Mouse (Mus musculus): ENCODE measurements around the gene Ptpre. TPM values are rescaled to one million over a fixed set of nuclear protein-coding genes. Genes with fewer than 3 reads are reported as not detected.

Ptpre gene
- polyA plus RNA-seq, 1 experiment from 2014 or later = 4.7 TPM

GRCm38 (mm10) chr7:135624854-135625253 is 87.6 kb downstream of the Ptpre start:
- ATAC-seq = no peak
- 80% methylated on average over 3 of the region's 3 CpGs for WGBS

DNA sequence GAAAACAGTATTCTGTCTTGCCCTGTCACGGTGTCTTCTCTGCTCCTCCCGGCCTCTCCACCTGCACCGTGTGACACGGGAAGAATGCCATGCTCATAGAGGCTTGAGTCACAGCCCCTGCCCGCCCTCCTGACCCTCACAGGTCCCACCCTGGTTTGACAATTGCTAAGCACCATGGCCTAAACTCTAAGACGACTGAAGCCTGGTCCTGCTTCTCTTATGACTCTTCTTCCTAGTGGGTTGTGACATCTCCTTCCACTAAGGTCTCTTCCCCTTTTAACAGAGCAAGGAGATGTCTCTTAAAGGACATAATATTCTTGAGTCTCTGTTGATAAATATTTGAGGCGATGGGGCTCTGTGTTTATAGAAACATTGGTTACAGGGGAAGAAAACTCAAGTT is 91.1 kb downstream of the Ptpre start:
- Histone ChIP-seq H3K4me1 (replicated peaks; ENCODE audit: control insufficient read depth, insufficient read depth, low read length) (no peaks in the 10 kb centered on the region), H3K4me3 (ENCODE audit: low read depth, low read length) (no peak overlapping the region), H3K9ac (ENCODE audit: low read depth, low read length) (no peak overlapping the region), H3K9me3 (ENCODE audit: control insufficient read depth) (no peaks in the 10 kb centered on the region), H3K4me2 (replicated peaks; ENCODE audit: low read depth) (no peak overlapping the region), H3K27me3 (replicated peaks; ENCODE audit: control insufficient read depth, insufficient read depth, low read length) (no peaks in the 10 kb centered on the region), H3K27ac (ENCODE audit: low read depth, low read length) (no peak overlapping the region), H3K36me3 (ENCODE audit: control insufficient read depth, insufficient read depth) (no peaks in the 10 kb centered on the region)
- TF ChIP-seq CTCF (IDR thresholded peaks at IDR 0.05; ENCODE audit: low read depth) = no peak
- no peak for ATAC-seq
- WGBS = 68% methylated on average over 7 of the region's 7 CpGs

More at GRCm38 (mm10) chr7:135624854-135625253, 87.6 kb downstream of the Ptpre start:
- Histone ChIP-seq H3K4me3 (ENCODE audit: low read depth, low read length) (no peak overlapping the region), H3K36me3 (ENCODE audit: control insufficient read depth, insufficient read depth) (no peaks in the 10 kb centered on the region), H3K4me1 (replicated peaks; ENCODE audit: control insufficient read depth, insufficient read depth, low read length) (no peaks in the 10 kb centered on the region), H3K27me3 (replicated peaks; ENCODE audit: control insufficient read depth, insufficient read depth, low read length) (no peaks in the 10 kb centered on the region), H3K9ac (ENCODE audit: low read depth, low read length) (no peak overlapping the region), H3K27ac (ENCODE audit: low read depth, low read length) (no peak overlapping the region), H3K9me3 (ENCODE audit: control insufficient read depth) (no peaks in the 10 kb centered on the region), H3K4me2 (replicated peaks; ENCODE audit: low read depth) (no peak overlapping the region)
- peak; percentile 76 for TF ChIP-seq CTCF (IDR thresholded peaks at IDR 0.05; ENCODE audit: low read depth)

DNA sequence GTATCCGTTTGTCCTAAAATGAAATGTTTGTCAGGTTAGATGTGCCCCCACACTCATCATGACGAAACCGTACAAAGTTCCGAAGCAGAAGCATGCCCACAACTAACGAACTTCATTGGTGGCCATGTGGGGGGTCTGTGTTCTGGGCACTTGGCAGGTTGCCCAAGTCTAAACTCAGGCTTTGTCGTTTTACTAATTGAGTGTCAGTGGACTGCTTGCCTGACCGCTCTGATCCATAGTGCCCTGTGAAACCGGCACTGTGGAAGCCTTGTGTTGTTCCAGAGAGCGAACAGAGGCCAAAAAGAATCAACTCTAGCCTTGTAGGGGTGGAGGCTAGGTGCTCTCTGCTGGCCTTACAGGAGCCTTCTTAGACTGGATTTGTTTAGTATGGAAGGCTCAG is 91.7 kb downstream of the Ptpre start:
- Histone ChIP-seq H3K27ac (ENCODE audit: low read depth, low read length) (no peak overlapping the region), H3K4me1 (replicated peaks; ENCODE audit: control insufficient read depth, insufficient read depth, low read length) (no peaks in the 10 kb centered on the region), H3K9me3 (ENCODE audit: control insufficient read depth) (no peaks in the 10 kb centered on the region), H3K9ac (ENCODE audit: low read depth, low read length) (no peak overlapping the region), H3K4me3 (ENCODE audit: low read depth, low read length) (no peak overlapping the region), H3K36me3 (ENCODE audit: control insufficient read depth, insufficient read depth) (no peaks in the 10 kb centered on the region), H3K27me3 (replicated peaks; ENCODE audit: control insufficient read depth, insufficient read depth, low read length) (no peaks in the 10 kb centered on the region), H3K4me2 (replicated peaks; ENCODE audit: low read depth) (no peak overlapping the region)
- WGBS = 63% methylated on average over 9 of the region's 9 CpGs
- no peak for ATAC-seq
- TF ChIP-seq CTCF (IDR thresholded peaks at IDR 0.05; ENCODE audit: low read depth) = no peak

DNA sequence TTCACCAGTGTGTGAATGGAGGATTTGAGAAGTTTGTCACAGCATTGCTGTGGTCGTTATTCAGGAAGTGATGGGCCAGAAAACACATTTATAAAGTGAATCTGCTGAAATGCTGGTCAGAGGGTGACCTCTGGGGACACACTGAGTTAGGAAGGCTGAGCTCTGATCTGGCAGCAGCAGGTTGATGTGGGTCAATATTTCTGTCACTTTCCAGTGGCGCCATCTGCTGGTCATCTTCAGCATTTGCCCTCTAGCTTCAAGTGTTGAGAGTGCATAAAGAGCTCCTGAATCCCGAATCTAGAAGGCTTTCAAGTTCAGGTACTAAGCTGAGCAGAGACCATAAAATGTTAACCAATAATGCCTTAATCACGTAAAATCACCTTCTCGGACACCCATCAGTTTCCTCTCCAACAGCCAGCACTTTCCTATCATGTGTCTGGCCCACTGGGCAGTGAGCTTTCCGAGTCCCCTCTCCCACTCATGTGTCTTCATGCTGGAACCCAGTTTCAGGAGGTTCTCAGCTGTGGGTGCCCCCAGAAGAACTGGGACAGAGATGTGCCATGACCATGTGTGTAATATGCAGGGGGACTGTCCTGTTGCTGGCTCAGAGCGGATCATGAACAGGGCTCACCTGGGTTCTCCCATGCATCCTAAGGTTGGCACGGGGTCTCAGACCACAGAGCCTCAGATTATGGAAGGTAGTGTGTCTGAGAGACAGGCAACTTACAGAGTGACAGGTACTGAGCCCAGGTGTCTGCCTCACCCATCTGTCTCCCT is 94.7 kb downstream of the Ptpre start:
- 51% methylated on average over 8 of the region's 8 CpGs for WGBS
- Histone ChIP-seq H3K9me3 (ENCODE audit: control insufficient read depth) (no peaks in the 10 kb centered on the region), H3K4me2 (replicated peaks; ENCODE audit: low read depth) (no peak overlapping the region), H3K4me1 (replicated peaks; ENCODE audit: control insufficient read depth, insufficient read depth, low read length) (no peaks in the 10 kb centered on the region), H3K27ac (ENCODE audit: low read depth, low read length) (no peak overlapping the region), H3K9ac (ENCODE audit: low read depth, low read length) (no peak overlapping the region), H3K4me3 (ENCODE audit: low read depth, low read length) (no peak overlapping the region), H3K36me3 (ENCODE audit: control insufficient read depth, insufficient read depth) (no peaks in the 10 kb centered on the region), H3K27me3 (replicated peaks; ENCODE audit: control insufficient read depth, insufficient read depth, low read length) (no peaks in the 10 kb centered on the region)
- TF ChIP-seq CTCF (IDR thresholded peaks at IDR 0.05; ENCODE audit: low read depth) = peak; percentile 93
- peak; percentile 47 for ATAC-seq

DNA sequence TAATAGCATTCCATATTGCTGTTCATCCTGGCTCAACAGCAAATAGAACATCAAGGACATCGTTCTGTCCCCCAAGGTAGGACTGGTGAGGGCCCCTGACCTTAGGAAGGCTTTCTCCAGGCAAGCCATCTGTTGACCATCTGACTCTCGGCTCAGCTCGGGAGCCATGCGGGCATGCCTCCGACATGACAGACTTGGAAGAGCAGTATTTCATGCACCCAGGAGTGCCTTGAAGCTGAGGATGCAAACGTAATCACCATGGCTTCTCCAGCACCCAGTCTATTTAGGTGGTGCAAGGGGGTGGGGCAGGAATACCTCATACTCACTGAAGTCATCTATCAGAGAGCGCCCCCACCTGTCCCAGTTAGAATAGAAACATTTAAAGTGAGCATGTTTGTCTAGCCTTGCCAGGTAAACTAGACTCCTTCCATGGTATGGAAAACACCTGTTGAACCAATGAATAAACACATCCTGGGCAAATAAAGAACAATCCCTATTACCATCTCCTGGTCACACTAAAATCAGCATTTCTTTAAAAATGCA is 95.5 kb downstream of the Ptpre start:
- no peak for ATAC-seq
- Histone ChIP-seq H3K9me3 (ENCODE audit: control insufficient read depth) (no peaks in the 10 kb centered on the region), H3K4me3 (ENCODE audit: low read depth, low read length) (no peak overlapping the region), H3K27me3 (replicated peaks; ENCODE audit: control insufficient read depth, insufficient read depth, low read length) (no peaks in the 10 kb centered on the region), H3K4me1 (replicated peaks; ENCODE audit: control insufficient read depth, insufficient read depth, low read length) (no peaks in the 10 kb centered on the region), H3K27ac (ENCODE audit: low read depth, low read length) (no peak overlapping the region), H3K9ac (ENCODE audit: low read depth, low read length) (no peak overlapping the region), H3K4me2 (replicated peaks; ENCODE audit: low read depth) (no peak overlapping the region), H3K36me3 (ENCODE audit: control insufficient read depth, insufficient read depth) (no peaks in the 10 kb centered on the region)
- 78% methylated on average over 7 of the region's 7 CpGs for WGBS
- 0 out of 2 replicates have a peak, but pooled peaks have one; percentile 24 for TF ChIP-seq CTCF (IDR thresholded peaks at IDR 0.05; ENCODE audit: low read depth)

GRCm38 (mm10) chr7:135634851-135635624 is 97.8 kb downstream of the Ptpre start:
- no peak for ATAC-seq
- Histone ChIP-seq H3K9me3 (ENCODE audit: control insufficient read depth) (no peaks in the 10 kb centered on the region), H3K36me3 (ENCODE audit: control insufficient read depth, insufficient read depth) (no peaks in the 10 kb centered on the region), H3K9ac (ENCODE audit: low read depth, low read length) (no peak overlapping the region), H3K4me2 (replicated peaks; ENCODE audit: low read depth) (no peak overlapping the region), H3K4me1 (replicated peaks; ENCODE audit: control insufficient read depth, insufficient read depth, low read length) (no peaks in the 10 kb centered on the region), H3K27me3 (replicated peaks; ENCODE audit: control insufficient read depth, insufficient read depth, low read length) (no peaks in the 10 kb centered on the region), H3K4me3 (ENCODE audit: low read depth, low read length) (no peak overlapping the region), H3K27ac (ENCODE audit: low read depth, low read length) (no peak overlapping the region)
- 73% methylated on average over 16 of the region's 16 CpGs for WGBS
- TF ChIP-seq CTCF (IDR thresholded peaks at IDR 0.05; ENCODE audit: low read depth) = no peak

All from intestine, postnatal 0 days (tissue).